Mouse (Mus musculus): ENCODE data around the gene Bub1b.

DNA sequence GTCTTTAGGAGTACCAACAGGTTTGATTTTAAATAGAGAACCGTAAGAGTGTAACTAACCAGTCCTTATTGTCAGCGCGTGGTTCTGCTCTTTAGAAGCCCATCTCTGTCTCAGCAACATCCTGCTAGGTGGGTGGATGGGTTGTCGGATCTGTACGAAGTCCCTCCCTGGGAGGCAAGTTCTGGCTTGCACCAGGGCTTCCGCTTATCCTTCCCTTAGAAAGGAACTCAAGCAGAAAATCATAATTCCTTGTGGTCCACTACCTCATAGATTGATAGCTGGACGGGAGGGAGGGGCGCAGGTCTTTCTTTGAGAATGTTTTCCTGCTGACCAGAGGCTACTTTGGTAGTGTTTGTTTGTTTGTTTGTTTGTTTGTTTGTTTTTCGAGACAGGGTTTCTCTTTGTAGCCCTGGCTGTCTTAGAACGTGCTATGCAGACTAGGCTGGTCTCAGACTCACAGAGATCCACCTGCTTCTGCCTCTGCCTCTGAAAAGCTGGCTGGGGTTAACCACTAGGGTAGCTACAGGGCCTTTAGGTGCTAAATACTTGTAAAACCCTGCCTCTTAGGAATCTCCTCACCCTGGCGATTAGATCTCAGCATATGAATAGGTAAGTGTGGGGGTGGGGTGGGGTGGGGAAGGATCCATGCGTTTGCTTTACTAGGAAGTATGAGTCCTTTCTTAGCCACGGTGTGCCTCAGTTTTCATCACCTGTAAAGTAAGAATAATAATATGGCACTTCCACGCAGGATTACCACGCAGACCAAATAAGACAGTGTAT lies 75.9 kb downstream of the Bub1b start:
- TF ChIP-seq MYOG (IDR thresholded peaks at IDR 0.05; ENCODE audit: control insufficient read depth, extremely low read depth, insufficient read length) (no peak), CTCF (IDR thresholded peaks at IDR 0.05; ENCODE audit: control insufficient read depth, insufficient read depth, insufficient read length) (no peak), USF1 (IDR thresholded peaks at IDR 0.05; ENCODE audit: low read depth) (no peak), FOSL1 (IDR thresholded peaks at IDR 0.05; ENCODE audit: insufficient read depth, low read length, poor library complexity, severe bottlenecking) (no peak), MAX (IDR thresholded peaks at IDR 0.05) (no peak)

Data from C2C12 (cell line).